Mouse (Mus musculus) C2C12 (cell line): ENCODE data around the gene Sh3kbp1. TPM values are rescaled to one million over a fixed set of nuclear protein-coding genes. Genes with fewer than 3 reads are reported as not detected.

Experiments used
- H3K27me3 ChIP-seq: one replicate; pipeline ENCODE4 v1.6.1; 2011; ENCODE audit not compliant: control insufficient read depth, insufficient read depth, insufficient read length
- H3K36me3 ChIP-seq: one replicate; pipeline ENCODE4 v1.6.1; 2011; ENCODE audit not compliant: control insufficient read depth, insufficient read depth
- H3K4me3 ChIP-seq: one replicate; pipeline ENCODE4 v1.5.1; 2011; ENCODE audit warnings: mild to moderate bottlenecking, control low read depth; ENCODE audit not compliant: poor library complexity, insufficient read depth, severe bottlenecking
- H3K79me2 ChIP-seq: one replicate; pipeline ENCODE4 v1.6.1; 2011; ENCODE audit not compliant: control insufficient read depth, insufficient read depth
- H3K79me3 ChIP-seq: one replicate; pipeline ENCODE4 v1.6.1; 2011; ENCODE audit warnings: low read depth, control low read depth
- H3ac ChIP-seq: one replicate; pipeline ENCODE3; 2011; ENCODE audit warnings: low read depth; ENCODE audit not compliant: control insufficient read depth, insufficient read length
- CEBPB ChIP-seq: IDR thresholded peaks from one replicate; pipeline ENCODE4 v1.6.1; 2011; ENCODE audit warnings: low read depth, mild to moderate bottlenecking, control low read depth, moderate library complexity
- CTCF ChIP-seq: IDR thresholded peaks from one replicate; pipeline ENCODE4 v1.5.1; 2011; ENCODE audit not compliant: control insufficient read depth, insufficient read depth, insufficient read length
- FOSL1 ChIP-seq: IDR thresholded peaks from one replicate; pipeline ENCODE4 v1.8.0; 2011; ENCODE audit warnings: mild to moderate bottlenecking, low read length; ENCODE audit not compliant: poor library complexity, insufficient read depth, severe bottlenecking
- MAX ChIP-seq: IDR thresholded peaks from one replicate; pipeline ENCODE4 v1.6.1; 2011; ENCODE audit warnings: mild to moderate bottlenecking, control low read depth
- MYOD1 ChIP-seq: IDR thresholded peaks from one replicate; pipeline ENCODE4 v1.6.1; 2011; ENCODE audit warnings: low read depth; ENCODE audit not compliant: control insufficient read depth, insufficient read length
- MYOG ChIP-seq: IDR thresholded peaks from one replicate; pipeline ENCODE4 v1.6.1; 2011; ENCODE audit not compliant: control insufficient read depth, insufficient read length; ENCODE audit errors: extremely low read depth
- USF1 ChIP-seq: IDR thresholded peaks from one replicate; pipeline ENCODE4 v1.6.1; 2011; ENCODE audit warnings: low read depth, mild to moderate bottlenecking, control low read depth, moderate library complexity
- polyA plus RNA-seq: library from polyadenylated mRNA; unstranded; fragments of >200 nt; fragmentation: generic; extraction: Trizol; gene quantifications from one replicate; pipeline ENCODE4 v1.2.1, GENCODE M21; 2012; ENCODE audit warnings: missing spikeins

Gene Sh3kbp1
- polyA plus RNA-seq, 1 experiment = 46.2 TPM

DNA sequence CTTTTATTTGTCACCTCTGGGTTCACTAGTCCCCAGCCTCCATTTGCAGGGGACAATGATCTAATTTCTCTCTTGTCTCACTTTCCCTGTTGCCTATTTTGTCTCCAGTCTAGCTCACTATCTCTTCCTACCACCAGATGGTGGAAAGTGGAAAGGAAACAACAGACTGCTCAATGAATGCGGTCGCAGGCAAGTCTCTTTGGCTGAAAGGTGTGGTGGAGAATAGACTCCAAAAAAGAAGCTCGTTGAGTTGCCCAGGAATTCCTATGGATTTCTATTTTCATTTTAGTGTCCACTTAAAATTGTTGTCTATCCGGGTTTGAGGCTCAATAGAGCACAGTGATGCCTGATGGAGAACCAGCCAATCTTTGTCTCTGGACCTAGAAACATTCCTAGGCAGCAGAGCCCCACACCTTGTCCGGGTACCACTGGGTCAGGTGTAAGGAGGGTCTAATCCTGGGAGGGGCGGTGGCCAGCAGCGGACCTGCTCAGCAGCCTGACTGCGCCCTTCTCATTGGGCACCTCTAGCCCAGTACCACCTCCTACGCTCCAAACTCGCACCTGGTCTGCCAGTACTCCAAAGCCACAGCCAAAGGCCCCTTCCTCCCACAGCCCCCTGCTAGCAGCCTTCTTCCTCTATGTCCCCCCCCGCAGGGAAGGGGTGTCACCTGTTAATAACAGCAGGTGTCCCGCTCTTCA lies 715 bp upstream of the Sh3kbp1 start:
- Histone ChIP-seq H3K79me2 (peaks cover 37% of the 10 kb centered on the region), H3K27me3 (no peaks in the 10 kb centered on the region), H3K79me3 (peaks cover 10% of the 10 kb centered on the region), H3ac (no peak overlapping the region), H3K36me3 (no peaks in the 10 kb centered on the region), H3K4me3 (peak overlapping the region; percentile 52)
- no peak for TF ChIP-seq MAX
- TF ChIP-seq FOSL1 = no peak
- TF ChIP-seq MYOD1 = no peak
- no peak for TF ChIP-seq CEBPB
- no peak for TF ChIP-seq USF1
- no peak for TF ChIP-seq MYOG
- TF ChIP-seq CTCF = no peak

DNA sequence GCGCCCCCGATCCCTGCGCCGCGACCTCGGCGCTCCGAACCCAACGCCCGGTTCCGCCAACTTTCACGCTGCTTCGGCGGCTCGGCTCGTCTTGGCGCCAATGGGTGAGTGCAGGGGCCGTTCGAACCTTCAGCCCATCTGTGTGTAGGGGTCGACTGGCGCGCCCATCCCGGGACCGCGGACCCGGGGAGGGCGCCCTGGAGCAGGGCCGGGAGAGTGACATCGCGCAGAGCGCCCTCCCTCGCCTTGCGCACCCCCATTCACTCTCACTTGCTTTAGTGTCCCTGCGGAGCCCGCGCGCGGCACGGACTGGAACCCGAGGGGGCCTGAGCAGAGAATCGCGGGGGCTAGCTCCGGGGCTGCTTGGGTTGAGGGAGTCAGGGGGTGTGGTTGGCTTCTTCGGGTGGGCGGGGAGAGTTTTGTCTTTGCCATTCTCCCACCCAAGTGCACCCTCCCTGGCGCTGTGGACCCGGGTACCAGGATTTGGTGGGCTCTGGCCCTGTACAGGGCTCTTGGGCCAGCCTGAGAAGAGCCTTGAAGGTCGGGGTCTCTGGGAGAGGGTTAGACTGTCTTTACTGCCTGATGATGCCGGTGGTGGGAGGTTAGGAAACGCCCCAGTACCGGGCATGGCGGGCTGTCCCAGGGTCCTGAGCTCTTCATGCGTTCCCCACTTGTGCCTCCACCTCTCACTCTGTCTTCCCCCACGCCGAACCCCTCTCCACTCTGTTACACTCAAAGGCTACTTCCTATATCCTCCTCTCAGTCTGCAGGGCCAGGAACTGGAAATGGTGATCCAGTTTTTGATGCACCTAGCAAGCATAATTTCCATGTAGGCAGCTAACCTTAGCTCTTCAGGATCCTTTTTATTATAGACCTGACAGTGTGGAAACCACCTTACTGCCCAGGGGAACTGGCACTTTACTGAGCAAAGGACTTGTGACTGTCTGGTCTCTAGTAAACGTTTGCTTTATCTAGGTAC lies 805 bp downstream of the Sh3kbp1 start:
- H3K79me3 ChIP-seq = peaks cover 13% of the 10 kb centered on the region
- H3K36me3 ChIP-seq = no peaks in the 10 kb centered on the region
- no peak for TF ChIP-seq FOSL1
- no peak for TF ChIP-seq MYOG
- peak; percentile 62 for TF ChIP-seq CTCF
- H3K79me2 ChIP-seq = peaks cover 40% of the 10 kb centered on the region
- peak overlapping the region; percentile 98 for H3ac ChIP-seq
- peak overlapping the region; percentile 52 for H3K4me3 ChIP-seq
- H3K27me3 ChIP-seq = no peaks in the 10 kb centered on the region

DNA sequence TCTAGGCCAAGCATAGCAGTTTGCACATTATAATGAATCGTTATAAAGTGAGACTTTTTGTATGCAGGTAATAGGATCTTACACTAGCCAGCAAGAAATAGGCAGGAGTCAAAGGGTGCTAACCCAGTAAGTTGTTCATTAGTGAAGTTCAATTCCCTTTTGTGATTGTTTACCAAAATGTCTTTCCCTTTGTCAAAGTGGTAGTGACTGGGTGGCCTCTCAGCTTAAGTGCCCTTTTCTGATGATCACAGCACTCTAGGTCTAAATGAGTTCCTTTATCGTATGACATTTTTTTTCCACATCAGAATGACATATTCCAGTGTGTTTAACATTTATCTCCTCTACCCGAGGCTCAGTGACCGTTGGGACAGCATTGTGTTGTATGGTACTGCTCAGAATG lies 1.6 kb downstream of the Sh3kbp1 start:
- TF ChIP-seq FOSL1 = no peak
- no peak for TF ChIP-seq USF1
- no peaks in the 10 kb centered on the region for H3K27me3 ChIP-seq
- no peak overlapping the region for H3K4me3 ChIP-seq
- H3K79me3 ChIP-seq = peaks cover 13% of the 10 kb centered on the region
- peaks cover 47% of the 10 kb centered on the region for H3K79me2 ChIP-seq
- no peaks in the 10 kb centered on the region for H3K36me3 ChIP-seq
- H3ac ChIP-seq = no peak overlapping the region

DNA sequence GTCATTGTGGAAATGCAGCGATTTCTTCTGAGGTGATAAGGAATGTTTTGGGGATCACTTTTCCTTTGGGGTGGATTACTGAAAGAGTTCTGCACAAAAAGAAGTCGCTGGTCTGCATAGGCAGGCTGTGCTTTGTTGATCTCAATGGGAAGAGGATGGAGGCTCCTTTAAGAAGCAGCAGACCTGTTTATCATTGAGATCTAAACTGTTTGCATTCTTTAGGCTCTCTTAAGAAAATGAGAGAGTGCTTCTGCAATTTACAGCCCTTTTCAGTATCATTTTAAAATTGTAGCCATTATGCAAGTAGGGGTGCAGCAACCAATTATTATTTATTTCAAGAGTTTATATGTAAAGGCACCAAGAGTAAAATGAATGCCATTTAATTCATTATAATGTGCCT lies 2.1 kb downstream of the Sh3kbp1 start:
- H3K4me3 ChIP-seq = no peak overlapping the region

DNA sequence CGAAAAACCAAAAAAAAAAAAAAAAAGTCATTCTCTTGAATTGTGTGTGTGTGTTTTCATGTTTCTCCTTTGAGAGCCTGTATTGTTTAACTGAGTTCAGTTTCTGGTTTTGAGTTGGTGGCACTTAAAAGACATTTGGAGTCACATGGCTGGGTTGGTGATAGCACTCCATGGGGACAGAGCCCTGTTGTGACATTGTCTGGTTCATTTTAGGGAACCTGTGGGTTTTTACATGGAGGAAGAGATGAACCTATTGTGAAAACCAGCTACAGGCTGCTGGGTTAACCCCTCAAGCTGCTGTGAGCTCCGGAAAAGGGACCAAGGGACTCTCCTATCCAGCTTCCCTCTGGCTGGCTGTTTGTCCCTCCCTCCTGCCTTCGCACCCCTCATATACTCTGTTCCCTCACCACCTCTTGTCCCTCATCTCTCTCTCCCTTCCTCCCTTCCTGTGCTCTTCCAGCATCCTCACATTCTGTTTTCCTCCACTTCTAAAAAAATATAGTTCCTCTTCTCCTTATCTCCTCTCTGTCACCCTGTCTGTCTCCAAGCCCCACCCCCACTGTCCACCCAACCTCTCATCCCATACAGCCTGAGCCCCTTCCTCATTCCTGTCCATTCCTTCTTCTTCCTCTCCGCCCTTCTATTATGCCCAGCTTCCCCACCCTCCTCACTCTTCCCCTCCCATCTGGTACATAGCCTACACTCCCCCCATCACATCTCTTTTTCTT lies 11.6 kb downstream of the Sh3kbp1 start:
- Histone ChIP-seq H3K79me2 (peaks cover 45% of the 10 kb centered on the region), H3K4me3 (no peak overlapping the region), H3K27me3 (no peaks in the 10 kb centered on the region), H3K79me3 (peaks cover 19% of the 10 kb centered on the region), H3K36me3 (no peaks in the 10 kb centered on the region), H3ac (no peak overlapping the region)
- TF ChIP-seq FOSL1 (no peak), USF1 (no peak), CEBPB (no peak), MYOG (no peak), CTCF (no peak), MAX (no peak)

More for the DNA sequence above, 2.1 kb downstream of the Sh3kbp1 start:
- Histone ChIP-seq H3K79me2 (peaks cover 47% of the 10 kb centered on the region), H3ac (no peak overlapping the region), H3K36me3 (no peaks in the 10 kb centered on the region), H3K79me3 (peaks cover 13% of the 10 kb centered on the region), H3K27me3 (no peaks in the 10 kb centered on the region)
- no peak for TF ChIP-seq MAX
- no peak for TF ChIP-seq CEBPB
- no peak for TF ChIP-seq CTCF
- no peak for TF ChIP-seq USF1
- no peak for TF ChIP-seq MYOD1
- no peak for TF ChIP-seq MYOG
- TF ChIP-seq FOSL1 = no peak
